Mouse (Mus musculus) cerebellum, postnatal 4 days (tissue): ENCODE measurements at regions not wholly inside any gene's neighbourhood (a gene's known extent, or its start where the extent isn't known, plus 50 kb on each side); places are given as distances from the start of the nearest gene placed in this dataset.

Experiments used
- DNase-seq, 2 experiments: peaks; one replicate each; pipeline ENCODE4 v3.0.0; 2022; ENCODE audit warnings: low spot score in 2 of 2, mixed read lengths in 1 of 2

GRCm38 (mm10) chr16:85743022-85743421 is 59.9 kb downstream of the Adamts1 start:
- DNase-seq, result no peak

GRCm38 (mm10) chr16:85738606-85739195 is 64.2 kb downstream of the Adamts1 start:
- no peak for DNase-seq

GRCm38 (mm10) chr16:85728026-85728425 is 74.9 kb downstream of the Adamts1 start:
- no peak for DNase-seq

- DNase-seq, result no peak
Observed at GRCm38 (mm10) chr16:85721968-85722367, 80.9 kb downstream of the Adamts1 start.

GRCm38 (mm10) chr16:85712291-85712690 is 90.6 kb downstream of the Adamts1 start:
- DNase-seq, result no peak

- DNase-seq, result no peak
Observed at GRCm38 (mm10) chr16:85704254-85705020, 98.5 kb downstream of the Adamts1 start.

GRCm38 (mm10) chr16:85702889-85703480 is 99.9 kb downstream of the Adamts1 start:
- DNase-seq, result no peak

- no peak for DNase-seq
Observed at GRCm38 (mm10) chr16:85699329-85699728, 103.6 kb downstream of the Adamts1 start.

- no peak for DNase-seq
Observed at GRCm38 (mm10) chr16:85682721-85683120, 120.2 kb downstream of the Adamts1 start.

- DNase-seq, result peak in 1 of 2 experiments; percentile 63
Observed at GRCm38 (mm10) chr16:85680351-85680750, 122.6 kb downstream of the Adamts1 start.

- peak in 1 of 2 experiments; percentile 33 for DNase-seq
Observed at GRCm38 (mm10) chr16:85678781-85679180, 124.1 kb downstream of the Adamts1 start.

- DNase-seq, result no peak
Observed at GRCm38 (mm10) chr16:85678228-85678627, 124.7 kb downstream of the Adamts1 start.

- peak in 1 of 2 experiments; percentile 55 for DNase-seq
Observed at GRCm38 (mm10) chr16:85677027-85677426, 123.8 kb upstream of the Cyyr1 start.

GRCm38 (mm10) chr16:85668767-85669166 is 115.6 kb upstream of the Cyyr1 start:
- DNase-seq, result no peak

- DNase-seq, result no peak
Observed at GRCm38 (mm10) chr16:85667790-85668189, 114.6 kb upstream of the Cyyr1 start.

- no peak for DNase-seq
Observed at GRCm38 (mm10) chr16:85649516-85649915, 96.3 kb upstream of the Cyyr1 start.

- no peak for DNase-seq
Observed at GRCm38 (mm10) chr16:85640992-85641391, 87.8 kb upstream of the Cyyr1 start.

GRCm38 (mm10) chr16:85637079-85637478 is 83.9 kb upstream of the Cyyr1 start:
- DNase-seq, result no peak

- DNase-seq, result no peak
Observed at GRCm38 (mm10) chr16:85629738-85630137, 76.5 kb upstream of the Cyyr1 start.

GRCm38 (mm10) chr16:85624505-85624904 is 71.3 kb upstream of the Cyyr1 start:
- no peak for DNase-seq

GRCm38 (mm10) chr16:85604089-85604488 is 50.9 kb upstream of the Cyyr1 start:
- no peak for DNase-seq
